Mouse (Mus musculus): ENCODE measurements around the gene Rel.

Gene Rel

DNA sequence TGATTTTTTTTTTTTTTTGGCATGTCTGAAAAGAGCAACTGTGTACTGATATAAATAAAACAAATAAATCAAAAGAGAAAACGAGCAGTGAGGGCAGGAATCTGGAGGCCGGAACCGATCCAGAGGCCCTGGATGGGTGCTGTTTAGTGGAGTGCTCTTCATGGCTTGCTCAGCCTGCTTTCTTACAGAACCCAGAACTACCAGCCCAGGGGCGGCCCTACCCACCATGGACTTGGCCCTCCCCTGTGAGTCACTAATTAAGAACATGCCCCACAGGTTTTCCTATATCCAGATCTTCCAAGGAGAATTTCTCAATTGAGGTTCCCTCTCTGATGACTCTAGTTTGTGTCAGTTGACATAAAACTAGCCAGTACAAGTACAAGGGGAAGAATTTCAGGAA is 24.7 kb downstream of the Rel start:
- DNase-seq (ENCODE audit: extremely low spot score, low spot score): no peak

DNA sequence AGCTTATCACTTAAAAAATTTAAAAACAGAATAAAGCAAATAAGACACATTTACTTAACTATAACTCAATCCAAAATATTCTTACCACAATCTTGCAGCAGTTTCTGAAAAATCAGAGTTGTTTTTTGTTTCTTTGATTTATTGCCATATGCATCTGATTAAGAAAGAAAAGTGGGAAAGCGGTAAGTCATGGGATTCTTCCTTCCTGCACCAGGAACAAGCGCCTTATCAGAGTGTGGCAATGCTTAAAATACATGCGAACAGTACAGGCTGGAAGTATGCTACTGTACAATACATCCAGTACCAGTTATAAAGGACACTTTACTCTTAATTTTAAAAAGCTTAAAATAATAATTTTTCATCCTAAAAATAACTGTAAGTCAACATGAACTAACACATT is 26.4 kb downstream of the Rel start:
- DNase-seq (ENCODE audit: extremely low spot score, low spot score): no peak

- DNase-seq (ENCODE audit: extremely low spot score, low spot score): no peak
These were observed 29.4 kb downstream of the Rel start for GRCm38 (mm10) chr11:23741386-23741785.

- DNase-seq (ENCODE audit: extremely low spot score, low spot score): no peak
These were observed 29.9 kb downstream of the Rel start for GRCm38 (mm10) chr11:23740895-23741294.

DNA sequence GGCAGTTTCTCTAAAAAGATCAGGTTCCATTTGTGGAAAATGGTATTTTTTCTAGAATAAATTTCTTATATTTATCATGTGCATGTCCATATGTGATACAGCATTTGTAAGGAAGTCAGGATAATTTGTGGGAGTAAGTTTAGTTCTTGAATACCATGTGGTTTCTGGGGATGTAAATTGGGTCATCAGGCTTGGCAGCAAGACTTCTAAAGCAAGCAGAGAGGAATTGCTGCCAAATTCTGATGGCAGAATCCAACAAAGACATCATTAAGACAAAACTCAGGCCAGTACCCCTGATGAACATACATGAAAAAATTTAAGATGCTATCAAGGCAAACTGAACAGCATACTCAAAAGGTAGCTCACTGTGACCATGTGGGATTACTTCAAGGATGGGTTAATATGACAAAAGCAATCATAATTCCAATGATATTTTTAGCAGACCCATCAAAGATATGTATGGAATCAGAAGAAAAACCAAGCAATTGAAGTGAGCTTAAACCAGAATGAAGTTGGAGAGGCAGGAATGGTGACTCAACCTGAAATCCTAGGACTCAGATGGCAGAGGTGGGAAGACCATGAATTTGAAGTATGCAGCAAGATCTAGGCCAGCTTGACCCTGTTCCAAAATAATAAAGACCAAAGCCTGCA is 34.8 kb downstream of the Rel start:
- no peak for DNase-seq (ENCODE audit: extremely low spot score, low spot score)

- DNase-seq (ENCODE audit: extremely low spot score, low spot score): no peak
These were observed 36.0 kb downstream of the Rel start for GRCm38 (mm10) chr11:23734749-23735286.

DNA sequence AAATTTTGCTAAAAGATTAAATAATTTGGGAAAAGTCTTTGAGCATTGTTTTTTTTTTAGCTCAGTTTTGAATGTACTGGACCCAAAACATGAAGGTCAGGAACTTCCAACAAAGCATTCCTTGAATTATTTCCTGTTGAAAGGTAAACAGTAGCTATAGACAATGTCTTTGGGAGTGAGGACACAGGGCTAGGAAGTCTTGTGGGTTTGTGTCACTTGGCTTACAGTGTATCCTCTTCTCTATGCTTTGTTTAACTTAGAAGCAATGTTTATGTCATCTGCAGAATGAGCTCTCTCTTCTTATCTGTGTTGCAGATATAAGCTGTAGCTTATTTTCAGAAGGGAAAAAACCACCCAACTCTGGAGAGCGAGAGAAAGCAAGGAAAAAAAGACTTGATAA is 37.9 kb downstream of the Rel start:
- no peak for DNase-seq (ENCODE audit: extremely low spot score, low spot score)

DNA sequence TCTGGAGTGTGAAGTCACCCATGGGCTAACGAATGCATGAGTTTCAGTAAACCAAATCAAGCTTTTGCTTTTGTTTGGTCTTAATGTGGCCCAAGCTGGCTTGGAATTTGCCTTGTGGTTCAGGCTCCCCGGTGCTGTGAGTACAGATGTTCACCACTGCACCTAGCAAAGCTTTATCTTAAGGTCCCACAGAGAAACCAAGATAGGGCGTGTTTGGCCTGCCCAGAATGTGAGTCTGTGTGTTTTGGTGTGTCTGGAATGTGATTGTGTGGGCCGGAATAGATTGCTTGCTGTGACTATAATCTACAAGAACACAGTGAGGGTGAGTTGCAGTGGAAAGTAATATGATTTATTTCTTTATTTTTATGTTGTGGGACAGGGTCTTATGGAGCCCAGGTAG is 40.6 kb downstream of the Rel start:
- DNase-seq (ENCODE audit: extremely low spot score, low spot score): no peak

DNA sequence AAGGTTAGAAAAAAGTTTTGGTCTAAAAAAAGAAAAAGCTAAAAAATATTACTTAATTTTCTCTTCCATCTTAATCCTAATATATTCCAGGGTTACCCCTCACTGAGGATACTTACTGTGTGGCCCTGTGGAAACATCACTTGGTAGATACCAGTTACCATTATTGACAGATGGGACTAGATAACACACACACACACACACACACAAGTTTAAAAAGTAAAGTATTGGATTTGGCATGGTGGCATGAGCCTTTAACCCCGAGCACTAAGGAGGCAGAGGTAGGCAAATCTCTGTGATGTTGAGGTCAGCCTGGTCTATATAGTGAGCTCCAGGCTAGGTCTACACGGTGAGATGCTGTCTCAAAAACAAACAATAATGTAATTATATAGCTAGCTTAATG is 42.6 kb downstream of the Rel start:
- DNase-seq (ENCODE audit: extremely low spot score, low spot score): no peak

DNA sequence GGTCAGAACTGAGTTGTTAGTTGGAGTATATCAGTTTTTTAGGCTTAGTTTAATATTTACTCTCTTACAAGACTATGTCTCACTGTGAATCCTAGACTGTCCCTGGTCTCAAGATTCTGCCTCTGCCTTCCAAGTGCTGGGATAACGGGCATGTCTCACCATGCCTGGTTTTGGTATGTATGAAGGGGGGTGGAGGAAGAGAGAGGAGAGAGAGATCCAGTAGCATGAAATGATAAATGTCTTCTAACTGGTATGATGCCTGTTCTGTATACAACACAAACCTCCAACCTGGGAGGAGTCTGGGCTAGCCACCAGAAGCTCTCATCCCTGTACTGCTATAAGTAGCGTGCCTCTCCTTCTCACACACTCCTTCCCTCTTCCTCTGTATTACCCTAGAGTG is 44.3 kb downstream of the Rel start:
- no peak for DNase-seq (ENCODE audit: extremely low spot score, low spot score)

DNA sequence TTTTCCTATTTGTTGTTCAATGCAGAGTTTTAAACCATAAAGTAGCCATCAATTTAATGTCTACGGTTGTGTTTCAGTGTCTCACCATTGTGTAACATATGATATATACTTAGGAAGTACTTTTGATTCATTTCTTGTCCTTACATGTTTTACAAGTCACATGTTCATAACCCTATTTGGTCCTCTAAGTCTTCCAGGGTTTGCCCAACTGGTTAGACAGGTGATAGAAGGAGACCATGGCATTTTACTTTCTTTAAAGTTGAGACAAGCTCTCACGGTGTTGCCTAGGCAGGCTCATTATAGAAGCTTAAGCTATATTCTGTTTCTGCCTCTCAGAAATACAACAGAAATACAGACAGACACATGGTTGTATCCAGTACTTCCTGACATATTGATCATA is 44.9 kb downstream of the Rel start:
- no peak for DNase-seq (ENCODE audit: extremely low spot score, low spot score)

- DNase-seq (ENCODE audit: extremely low spot score, low spot score): no peak
These were observed 48.4 kb downstream of the Rel start for GRCm38 (mm10) chr11:23722326-23722725.

DNA sequence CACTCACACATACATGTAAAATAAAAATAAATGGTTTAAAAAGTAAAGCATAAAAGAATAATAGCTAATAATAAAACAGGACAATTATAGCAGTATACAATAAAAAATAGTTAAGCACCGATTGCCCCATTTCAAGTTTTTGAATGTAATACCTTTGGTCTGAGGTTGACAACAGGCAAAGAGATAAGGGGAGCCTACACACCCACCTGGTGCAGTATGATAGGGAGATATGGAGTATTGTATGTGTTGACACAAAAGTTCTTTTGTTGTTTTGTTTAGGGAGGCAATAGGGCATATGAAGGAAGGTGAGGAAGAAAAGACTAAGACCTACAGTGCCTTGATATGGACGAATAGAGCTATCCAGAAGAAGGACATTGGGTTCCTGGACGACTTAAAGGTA is 50.9 kb downstream of the Rel start:
- DNase-seq (ENCODE audit: extremely low spot score, low spot score): no peak

GRCm38 (mm10) chr11:23718856-23719255 is 51.9 kb downstream of the Rel start:
- DNase-seq (ENCODE audit: extremely low spot score, low spot score): no peak

DNA sequence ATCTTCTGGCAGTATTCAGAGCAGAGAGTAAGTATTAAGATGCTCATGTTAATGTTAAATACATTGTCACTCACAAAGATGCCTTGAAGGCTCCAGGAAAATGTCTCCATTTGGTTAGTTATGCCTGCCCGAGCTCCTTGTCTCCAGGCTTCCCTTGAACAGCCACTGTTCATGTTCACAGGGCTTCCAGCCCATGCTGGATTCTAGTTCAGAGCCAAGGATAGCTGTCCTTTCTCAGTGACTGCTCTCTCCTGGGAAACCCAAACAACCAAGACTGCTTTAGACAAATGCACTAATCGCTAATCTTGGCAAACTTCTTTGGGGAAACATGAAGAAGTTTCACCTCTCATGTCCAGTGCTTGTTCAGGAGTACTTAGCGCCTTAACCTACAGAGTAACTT is 58.5 kb downstream of the Rel start:
- no peak for DNase-seq (ENCODE audit: extremely low spot score, low spot score)

GRCm38 (mm10) chr11:23704604-23705294 is 66.0 kb downstream of the Rel start:
- no peak for DNase-seq (ENCODE audit: extremely low spot score, low spot score)

- DNase-seq (ENCODE audit: extremely low spot score, low spot score): no peak
These were observed 68.9 kb downstream of the Rel start for GRCm38 (mm10) chr11:23701831-23702230.

- no peak for DNase-seq (ENCODE audit: extremely low spot score, low spot score)
These were observed 71.2 kb downstream of the Rel start for GRCm38 (mm10) chr11:23699414-23700095.

- DNase-seq (ENCODE audit: extremely low spot score, low spot score): no peak
These were observed 72.2 kb downstream of the Rel start for GRCm38 (mm10) chr11:23698526-23698925.

- DNase-seq (ENCODE audit: extremely low spot score, low spot score): no peak
These were observed 74.9 kb downstream of the Rel start for GRCm38 (mm10) chr11:23695847-23696246.

DNA sequence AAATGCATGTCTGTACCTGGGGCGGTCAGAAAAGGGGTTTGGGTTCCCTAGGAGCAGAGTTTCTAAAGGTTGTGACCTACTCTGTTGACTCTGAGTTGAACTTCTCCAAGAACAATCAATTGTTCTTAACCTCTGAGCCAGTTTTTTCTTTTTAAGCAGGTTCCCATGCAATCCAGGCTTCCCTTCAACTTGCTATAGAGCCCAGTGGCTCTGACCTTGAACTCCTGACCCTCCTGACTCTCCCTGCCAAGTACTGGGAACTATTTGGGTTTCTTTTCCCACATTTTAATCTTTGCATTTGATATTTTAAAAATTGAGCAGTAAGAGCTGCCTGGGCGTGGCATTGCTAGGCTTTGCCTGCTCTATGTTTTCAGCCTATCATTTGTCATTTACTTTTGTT is 77.5 kb downstream of the Rel start:
- DNase-seq (ENCODE audit: extremely low spot score, low spot score): no peak

DNA sequence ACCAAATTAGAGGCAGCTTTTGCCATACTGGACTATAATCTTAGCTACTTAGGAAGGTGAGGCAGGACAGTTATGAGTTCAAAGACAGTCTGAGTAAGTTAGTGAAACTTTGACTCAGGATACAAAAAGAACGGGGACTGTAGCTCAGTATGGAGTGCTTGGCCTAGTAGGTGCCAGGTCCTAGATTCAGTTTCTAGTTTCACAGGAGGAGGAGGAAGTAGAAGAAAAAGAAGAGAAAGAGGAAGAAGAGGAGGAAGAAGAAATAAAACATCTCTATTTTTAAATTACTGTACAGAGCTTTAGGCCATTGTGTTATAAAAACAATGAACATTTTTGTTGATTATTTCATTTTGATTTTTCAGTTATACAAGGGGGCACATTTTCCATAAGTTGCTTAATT is 82.7 kb downstream of the Rel start:
- no peak for DNase-seq (ENCODE audit: extremely low spot score, low spot score)

All from neural tube, embryonic 10.5 days (tissue).